Mouse (Mus musculus) ovary, adult 18-20 months (tissue): ENCODE measurements around the gene Gm19684.
A peak's percentile ranks its signal among the peaks of the same experiment; 100 is the strongest.
"Not testable (repeated sequence)": the region's sequence is repeated elsewhere in the genome, so short reads cannot be mapped to it uniquely, and the experiment has no call there.

ENCODE experiments used
- DNase-seq: peaks from one replicate; pipeline ENCODE4 v3.0.0; 2022; ENCODE audit warnings: low spot score, mixed read lengths

Gene Gm19684

DNA sequence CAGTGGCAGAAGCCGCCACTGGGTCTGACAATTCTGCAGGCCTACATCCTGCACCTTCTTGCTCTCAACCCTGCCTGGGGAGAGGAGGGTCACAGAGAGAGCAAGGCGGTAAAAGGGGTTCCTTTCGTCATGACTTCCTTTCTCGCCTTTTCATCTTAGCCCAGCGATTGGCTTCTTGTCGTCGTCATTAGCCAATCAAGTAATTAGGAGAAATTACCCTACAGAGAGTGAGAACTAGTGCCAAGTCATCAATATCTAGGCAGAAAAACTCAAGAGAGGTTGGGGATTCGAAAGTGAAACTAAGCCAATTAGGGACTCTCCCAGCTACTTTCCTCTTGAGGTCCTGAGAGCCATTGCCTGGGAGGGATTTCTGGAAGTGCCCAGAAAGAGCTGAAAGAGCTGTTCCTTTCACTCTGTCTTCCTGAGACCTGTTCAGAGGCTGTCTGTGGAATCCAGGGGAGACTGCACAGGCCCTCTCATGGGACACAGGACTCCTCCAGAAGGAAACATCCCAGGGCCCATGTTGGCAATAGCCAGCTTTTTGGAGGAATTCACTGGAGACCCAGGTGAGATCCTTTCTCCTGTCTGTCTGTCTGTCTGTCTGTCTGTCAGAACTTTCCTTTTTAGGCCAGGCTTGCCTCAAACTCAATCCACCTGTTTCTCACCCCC lies at the start of gene Gm19684:
TSS of gene Gm19684 (plus strand) at position 327 of the 669 bp plus-strand sequence.
- peak; percentile 45 for DNase-seq

DNA sequence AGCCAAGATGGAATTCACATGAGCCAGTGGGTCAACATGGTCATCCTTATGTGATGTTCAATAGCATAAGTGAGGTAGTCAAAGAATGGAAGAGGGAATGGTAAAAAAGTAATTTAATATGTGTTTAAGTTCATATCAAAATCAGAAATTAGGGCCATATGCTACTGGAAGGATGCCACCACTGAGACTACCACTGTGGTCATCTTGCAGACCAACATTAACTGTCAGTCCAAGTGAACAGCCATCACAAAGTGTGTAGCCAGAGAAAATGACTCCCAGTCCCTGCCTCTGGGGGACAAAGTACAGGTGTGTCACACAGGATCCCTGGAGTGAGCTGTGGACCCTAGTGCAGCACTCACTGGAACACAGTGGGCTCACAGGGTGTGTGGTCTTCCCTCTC lies 39.6 kb upstream of the Gm19684 start:
- DNase-seq: not testable (repeated sequence)

DNA sequence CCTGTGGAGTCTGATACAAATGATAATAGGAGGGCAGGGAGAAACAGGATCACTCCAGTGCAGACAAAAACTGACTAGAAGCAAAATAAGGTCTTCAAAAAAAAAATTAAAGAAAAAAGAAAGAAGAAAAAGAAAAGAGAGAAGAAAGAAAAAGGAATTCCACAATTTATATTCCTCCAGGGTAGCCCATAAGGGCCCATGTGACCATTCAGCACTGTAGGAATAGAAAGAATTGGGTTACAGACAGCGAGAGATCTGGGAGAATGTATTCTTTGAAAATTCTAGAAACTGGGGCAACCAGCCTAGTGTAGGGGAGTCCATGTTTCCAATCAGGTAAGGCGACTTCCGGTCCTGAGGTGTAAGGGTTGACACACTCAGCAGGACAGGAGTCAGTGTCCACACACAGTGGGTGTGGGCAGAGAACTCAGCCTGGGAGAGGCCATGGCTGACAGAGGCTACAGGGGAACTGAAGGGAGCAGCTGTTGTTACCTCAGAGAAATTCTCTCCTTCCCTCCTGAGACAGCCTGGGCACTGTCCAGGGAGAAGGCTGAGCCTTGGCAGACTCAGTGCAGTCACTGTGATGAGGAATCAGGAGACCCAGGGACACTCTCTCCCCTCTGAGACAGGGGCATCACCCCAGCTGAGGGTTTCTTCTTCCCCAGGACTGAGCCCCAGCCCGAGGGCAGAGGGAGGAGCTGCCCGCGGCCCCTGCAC lies 38.8 kb upstream of the Gm19684 start:
- not testable (repeated sequence) for DNase-seq

DNA sequence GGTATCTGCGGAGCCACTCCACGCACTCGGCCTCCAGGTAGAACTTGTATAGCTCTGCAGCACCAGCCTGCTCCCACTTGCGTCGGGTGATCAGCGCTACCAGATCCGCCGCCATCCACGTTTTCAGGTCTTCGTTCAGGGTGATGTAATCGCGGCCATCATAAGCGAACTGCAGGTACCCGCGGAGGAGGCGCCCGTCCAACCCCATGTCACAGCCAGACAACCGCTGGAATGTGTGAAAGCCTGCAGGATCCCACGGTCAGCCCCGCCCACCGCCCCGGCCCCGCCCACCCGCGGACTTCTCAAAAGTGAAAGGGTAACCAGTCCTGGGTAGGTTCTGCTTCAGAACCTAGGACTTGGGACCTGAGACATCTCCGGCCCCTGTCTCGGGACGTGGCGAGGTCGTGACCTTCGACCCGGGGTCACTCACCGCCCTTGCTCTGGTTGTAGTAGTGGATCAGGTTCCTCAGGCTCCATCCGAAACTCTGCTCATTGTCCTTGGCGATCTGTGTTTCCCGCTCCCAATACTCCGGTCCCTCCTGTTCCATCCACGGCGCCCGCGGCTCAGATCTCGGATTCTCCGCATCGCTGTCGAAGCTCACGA lies 38.1 kb upstream of the Gm19684 start:
- no peak for DNase-seq

DNA sequence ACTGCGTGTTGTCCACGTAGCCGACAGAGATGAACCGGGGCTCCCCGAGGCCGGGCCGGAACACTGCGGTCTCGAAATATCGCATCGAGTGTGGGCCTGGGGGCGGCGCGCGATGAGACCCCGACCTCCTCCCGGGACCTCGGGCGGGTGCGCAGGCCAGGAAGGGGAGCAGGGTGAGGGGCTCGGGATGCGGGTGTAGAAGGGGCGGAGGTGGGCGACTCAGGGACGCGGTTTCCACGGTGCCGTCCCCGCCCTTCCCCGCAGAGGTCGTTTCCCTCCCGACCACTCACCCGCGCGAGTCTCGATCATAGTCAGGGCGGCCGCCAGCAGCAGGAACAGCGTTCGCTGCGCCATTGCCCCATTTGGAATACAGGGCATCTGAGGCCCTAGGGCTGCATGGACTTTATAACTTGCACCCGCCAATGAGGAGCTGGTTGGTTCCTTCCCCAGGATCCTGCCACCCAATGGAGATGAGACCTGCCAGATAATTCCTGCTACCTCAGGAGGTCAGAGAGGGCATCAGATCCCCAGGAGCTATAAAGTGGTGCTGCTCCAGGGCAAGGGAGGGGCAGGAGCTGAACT lies 37.5 kb upstream of the Gm19684 start:
- no peak for DNase-seq

DNA sequence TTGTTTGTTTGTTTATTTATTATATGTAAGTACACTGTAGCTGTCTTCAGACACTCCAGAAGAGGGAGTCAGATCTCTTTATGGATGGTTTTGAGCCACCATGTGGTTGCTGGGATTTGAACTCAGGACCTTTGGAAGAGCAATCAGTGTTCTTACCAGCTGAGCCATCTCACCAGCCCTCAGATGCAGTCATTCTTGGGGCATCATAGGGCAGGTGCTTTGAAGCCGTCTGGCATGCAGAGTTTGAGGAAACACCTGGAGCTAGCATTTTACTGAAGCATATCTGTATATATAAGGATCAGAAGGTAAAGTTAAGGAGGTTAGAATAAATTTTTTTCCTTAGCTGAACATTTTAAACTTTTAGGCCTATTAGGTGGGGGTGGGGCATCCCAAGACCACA lies 35.5 kb upstream of the Gm19684 start:
- not testable (repeated sequence) for DNase-seq

DNA sequence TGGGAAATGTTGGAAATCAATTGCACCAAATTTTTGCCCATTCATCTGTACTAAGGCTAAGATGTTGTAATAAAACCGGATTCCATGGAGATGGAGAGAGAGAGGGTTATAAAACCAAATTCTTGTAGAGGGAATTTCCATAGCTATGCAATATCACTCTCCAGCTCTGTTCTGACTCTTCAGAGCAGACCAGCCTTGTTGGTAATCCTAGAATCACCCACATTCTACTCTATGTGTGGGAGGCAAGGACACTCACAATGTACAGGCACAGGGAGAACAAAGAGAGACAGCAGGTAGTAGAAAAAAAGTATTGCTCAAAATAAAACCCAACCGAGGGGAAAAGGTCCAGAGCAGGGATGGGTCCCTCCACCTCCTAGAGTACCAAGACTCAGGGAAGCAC lies 29.5 kb upstream of the Gm19684 start:
- DNase-seq: not testable (repeated sequence)

DNA sequence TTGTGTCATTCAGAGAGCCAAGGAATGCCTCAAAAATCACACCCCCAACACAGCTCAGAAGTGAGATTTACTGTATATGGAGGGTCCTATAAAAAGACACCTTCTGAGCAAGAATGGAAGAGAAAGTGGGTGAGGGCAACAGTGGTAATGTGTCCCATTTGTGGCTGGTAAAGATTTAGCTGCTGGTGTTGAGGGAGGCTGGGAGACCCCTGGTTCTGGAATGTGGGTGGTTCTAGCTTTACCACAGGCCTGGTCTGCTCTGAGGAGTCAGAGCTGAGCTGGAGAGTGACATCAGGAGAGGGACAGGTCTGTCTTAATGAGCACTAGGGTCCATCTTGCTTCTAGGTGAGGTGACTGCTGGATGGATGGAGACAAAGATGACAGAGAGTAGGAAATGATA lies 29.0 kb upstream of the Gm19684 start:
- not testable (repeated sequence) for DNase-seq

DNA sequence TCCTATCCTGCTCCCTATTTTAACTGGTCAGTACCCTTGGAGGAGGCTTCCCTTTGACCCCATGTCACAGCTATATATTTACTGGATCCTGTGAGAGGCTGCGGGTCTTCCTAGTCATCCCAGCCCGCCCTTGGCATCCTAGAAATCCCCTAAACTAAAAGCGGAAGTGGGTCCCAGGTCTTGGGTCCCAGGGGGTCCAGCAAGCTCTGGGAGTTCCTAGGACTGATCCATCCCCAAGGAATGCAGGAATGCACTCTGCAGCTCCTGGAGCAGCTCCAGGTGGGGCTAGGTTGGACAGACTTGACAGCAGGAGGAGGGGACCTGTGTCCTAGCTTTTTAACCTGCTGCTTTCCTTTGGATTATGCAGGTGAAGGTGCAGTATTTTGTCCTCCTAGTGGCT lies 27.5 kb upstream of the Gm19684 start:
- no peak for DNase-seq

DNA sequence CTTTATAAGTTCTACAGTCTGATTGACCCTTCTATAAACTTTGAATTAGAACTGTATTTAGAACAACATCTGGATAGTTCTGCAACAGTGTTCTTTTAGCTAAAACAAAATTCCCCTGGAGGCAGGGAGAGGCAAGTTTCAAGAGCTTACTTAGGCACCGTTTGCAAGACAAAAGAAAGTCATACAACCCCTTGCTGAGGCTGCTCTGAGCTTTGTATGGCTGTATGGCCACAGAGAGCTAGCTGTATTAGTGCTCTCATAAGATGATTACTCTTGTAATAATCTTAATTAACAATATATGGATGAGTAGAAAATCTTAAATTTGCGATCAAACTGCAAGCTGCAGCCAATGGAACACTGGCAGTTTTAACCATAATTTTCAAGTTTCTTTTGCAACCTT lies 21.9 kb upstream of the Gm19684 start:
- DNase-seq: not testable (repeated sequence)

DNA sequence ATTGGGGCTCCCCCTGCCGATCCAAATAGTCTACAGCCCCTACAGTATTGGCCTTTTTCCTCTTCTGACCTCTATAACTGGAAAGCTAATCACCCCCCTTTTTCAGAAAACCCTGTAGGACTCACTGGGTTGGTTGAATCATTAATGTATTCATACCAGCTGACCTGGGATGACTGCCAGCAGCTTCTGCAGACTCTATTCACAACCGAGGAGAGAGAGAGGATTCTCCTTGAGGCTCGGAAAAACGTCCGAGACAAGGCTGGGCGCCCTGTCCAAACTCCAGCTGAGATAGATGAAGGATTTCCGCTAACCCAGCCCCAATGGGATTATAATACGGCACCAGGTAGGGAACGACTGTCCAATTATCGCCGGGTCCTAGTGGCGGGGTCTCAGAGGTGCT lies 19.4 kb upstream of the Gm19684 start:
- not testable (repeated sequence) for DNase-seq

DNA sequence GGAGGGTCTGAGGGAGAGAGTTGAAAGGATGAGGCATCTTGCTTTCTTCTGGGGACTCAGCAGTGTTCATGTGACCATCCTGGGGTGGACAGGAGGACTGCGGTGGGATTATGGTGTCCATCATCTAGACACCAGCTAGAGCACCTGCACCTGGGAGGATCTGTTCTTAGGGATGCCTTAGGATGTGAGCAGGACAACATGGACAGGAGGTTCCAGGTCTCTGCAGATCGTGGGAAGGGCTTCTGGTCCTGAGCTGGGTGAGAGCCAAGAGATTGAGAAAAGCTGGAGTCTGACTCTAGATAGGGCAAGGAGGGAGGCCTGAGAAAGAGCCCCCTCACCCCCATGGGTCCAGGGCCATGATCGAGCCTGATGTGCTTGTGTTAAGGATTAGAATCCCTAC lies 11.3 kb upstream of the Gm19684 start:
- not testable (repeated sequence) for DNase-seq

DNA sequence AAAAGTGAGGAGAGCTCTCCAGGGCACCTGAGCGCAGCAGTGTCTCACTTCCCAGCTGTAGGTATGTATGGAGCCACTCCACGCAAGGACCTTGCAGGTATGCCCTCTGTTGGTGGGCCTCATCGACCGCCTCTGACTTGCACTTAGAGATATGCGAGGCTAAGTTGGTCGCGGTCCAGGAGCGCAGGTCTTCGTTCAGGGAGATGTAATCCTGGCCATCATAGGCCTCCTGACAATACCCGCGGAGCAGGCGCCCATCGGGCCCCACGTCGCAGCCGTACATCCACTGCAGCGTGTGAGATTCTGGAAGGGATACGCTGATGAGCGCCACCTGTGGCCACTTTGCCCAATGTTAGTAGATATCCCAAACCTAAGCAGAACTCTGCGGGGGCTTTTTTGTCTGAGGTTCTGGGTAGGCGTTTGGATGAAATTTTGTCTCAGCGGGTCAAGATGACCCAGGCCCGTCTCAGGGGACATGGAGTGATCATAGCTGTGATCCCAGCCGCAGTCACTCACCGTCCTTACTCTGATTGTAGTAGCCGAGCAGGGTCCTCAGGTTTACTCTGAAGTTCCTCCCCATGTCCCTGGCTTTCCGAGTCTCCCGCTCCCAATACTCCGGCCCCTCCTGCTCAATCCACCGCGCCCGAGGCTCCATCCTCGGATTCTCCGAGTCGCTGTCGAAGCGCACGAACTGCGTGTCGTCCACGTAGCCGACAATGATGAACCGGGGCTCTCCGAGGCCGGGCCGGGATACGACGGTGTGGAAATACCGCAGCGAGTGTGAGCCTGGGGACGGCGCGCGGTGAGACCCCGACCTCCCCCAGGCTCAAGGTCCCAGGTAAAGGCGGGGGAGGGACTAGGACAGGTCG lies 10.6 kb upstream of the Gm19684 start:
- not testable (repeated sequence) for DNase-seq

DNA sequence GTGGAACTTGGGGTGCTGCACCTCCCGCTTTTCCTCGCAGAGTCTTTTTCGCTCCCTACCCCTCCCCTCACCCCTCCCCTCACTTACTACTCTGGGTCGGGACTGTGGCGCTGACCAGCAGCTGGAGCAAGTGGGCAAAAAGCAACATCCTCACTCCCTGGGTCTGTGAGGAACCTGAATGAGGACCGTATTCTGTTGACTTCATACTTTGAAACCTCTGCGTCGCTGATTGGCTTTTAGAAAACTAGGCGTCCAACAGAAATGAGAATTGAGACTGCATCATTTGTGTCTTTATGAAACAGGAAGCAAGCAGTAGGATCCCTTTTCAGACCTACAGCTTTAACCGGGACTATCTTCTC lies 10.0 kb upstream of the Gm19684 start:
- DNase-seq: not testable (repeated sequence)

DNA sequence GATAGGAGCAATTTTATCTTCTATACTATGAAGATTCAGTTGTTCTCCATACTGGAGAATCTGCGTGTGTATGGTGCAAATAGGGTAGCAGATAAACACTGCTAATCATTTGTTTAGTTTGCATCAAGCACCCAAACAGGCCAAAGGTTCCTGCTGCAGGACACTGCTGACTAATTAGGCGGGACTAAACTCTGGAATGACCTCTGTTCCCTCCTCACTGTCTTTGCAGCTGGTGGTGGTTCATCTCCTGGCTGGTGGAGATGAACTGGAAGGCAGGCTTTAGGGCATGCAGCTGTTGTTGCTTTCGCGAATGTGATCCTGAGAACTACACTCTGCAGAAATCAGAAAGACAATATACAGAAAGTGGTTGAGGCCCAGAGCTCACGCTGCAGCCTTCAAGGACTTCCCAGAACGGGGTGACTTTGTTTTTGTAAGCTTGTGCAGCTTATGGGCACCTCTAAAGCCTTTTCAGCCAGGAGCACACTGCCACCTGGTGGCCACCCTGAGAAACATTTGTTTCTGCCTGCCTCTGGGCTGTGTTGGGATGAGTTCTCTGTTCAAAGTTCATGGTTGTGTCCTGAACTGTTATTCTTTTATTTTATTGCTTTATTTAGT lies 7.4 kb upstream of the Gm19684 start:
- DNase-seq: not testable (repeated sequence)

DNA sequence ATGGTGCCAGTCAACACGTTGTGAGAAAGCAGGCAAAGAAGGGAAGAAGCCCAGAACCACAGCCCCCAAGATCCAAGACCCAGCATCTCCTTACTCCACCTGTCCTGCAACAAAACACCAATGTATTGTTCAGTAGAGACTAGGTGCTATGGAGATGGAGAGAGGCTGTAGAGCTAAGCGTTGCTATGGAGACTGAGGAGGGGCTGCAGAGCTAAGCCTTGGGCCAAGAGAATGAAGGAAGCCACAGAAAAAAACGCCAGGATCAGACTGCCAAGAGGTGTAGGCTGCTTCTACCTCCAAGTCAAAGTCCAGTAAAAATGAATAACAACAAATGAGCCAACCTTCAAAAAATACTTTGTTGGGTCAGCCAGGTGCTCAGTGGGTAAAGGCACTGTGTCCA lies 4.9 kb upstream of the Gm19684 start:
- not testable (repeated sequence) for DNase-seq

DNA sequence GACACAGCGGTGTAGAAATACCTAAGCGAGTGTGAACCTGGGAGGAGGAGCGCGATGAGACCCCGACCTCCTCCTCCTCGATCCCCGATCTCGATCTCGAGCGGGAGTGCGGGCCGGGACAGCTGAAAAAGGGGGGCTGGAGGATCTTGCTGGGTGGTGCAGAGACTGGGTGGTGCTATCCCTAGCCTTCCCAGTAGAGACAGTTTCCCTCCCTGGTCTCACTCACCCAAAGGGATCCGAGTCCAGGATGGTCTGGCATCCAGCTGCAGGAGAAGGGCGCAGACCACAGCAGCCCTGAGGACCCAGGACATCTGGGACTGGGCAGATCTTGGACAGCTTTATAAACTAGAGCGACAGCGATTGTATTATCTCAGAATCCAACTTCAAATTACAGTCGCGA lies 639 bp upstream of the Gm19684 start:
- not testable (repeated sequence) for DNase-seq

DNA sequence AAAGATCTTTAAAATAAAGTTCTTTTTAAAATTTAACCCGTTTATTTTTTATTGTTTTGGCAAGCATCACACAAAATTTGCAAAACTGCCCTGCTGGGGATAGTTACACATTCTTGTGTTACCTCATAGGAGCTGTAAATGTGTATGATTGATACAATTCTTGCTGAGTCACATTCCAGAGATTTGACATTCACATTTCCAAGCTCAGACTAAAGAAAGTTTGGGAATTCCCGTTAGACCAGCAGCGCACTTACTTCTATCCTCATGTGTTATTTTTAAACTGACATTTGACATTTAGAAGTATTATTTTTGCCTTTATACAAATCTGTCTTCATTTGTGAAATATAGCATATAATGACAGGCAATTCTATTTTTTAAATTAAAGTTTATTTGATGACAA lies 2.6 kb downstream of the Gm19684 start:
- not testable (repeated sequence) for DNase-seq

DNA sequence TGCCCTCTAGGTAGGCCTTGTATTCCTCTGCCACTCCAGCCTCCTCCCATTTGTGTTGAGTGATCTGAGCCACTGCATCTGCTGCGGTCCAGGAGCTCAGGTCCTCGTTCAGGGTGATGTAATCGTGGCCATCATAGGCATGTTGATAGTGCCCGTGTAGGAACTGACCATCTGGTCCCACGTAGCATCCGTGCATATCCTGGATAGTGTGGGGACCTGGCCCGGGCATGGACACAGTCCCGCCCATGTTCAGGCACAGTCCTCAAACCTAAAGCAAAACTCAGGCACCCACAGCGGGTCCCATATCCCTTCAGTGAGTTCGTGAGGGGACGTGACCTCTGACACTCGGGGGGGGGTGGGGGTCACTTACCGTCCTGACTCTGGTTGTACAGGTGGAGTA lies 7.0 kb downstream of the Gm19684 start:
- DNase-seq: not testable (repeated sequence)

DNA sequence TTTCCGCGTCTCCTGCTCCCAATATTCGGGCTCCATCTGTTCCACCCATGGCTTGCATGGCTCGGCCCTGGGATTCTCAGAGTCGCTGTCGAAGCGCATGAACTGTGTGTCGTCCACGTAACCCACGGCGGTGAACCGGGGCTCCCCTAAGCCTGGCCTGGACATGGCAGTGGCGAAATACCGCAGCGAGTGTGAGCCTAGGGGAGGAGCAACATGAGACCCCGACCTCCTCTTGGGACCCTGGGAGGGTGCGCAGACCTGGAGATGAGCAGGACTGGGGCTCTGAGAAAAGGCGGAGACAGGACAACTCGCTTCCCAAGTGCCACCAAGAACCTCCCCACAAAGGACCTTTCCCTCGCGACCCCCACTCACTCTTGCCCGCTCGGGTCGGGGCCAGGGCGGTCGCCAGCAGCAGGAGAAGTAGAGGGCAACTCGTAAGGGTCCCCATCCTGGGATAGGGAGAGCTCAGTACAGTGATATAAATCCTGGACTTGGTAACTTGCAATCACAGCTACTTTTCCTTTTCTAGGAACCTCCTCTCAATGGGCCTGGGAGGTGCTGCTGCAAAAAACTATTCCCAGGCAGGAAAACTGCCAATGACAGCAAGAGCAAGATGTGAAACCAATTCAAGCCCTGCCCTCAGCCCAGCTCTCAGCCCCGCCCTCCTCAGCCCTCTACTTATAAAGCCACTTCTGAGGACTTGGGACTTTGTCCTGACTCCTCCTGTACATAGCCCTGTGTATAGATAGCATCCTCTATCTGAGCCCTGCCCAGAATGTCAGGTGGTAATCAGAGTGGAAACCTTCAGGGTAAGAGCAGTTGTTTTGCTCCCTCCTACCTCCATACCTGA lies 7.7 kb downstream of the Gm19684 start, which contains the start of gene Gm7030:
TSS of gene Gm7030 (minus strand) at position 458 of the 850 bp plus-strand sequence.
- not testable (repeated sequence) for DNase-seq
